Mouse (Mus musculus) stomach, embryonic 16.5 days (tissue): ENCODE results near the gene Trim72. TPM values are rescaled to one million over a fixed set of nuclear protein-coding genes. Genes with fewer than 3 reads are reported as not detected.
"Not testable (repeated sequence)": the region's sequence is repeated elsewhere in the genome, so short reads cannot be mapped to it uniquely, and the experiment has no call there.

Experiments used
- ATAC-seq: fragments of 200-750 bp; cut with Nextera tagmentation; 2 replicates; pipeline ENCODE4 v1.8.0; 2017; ENCODE audit warnings: moderate number of reproducible peaks, moderate TSS enrichment; ENCODE audit not compliant: insufficient read depth, low FRiP score
- H3K27ac ChIP-seq: fragments of 300-500 bp; sonication (generic); 2 replicates; pipeline ENCODE4 v1.5.1; 2014; ENCODE audit warnings: low read length
- H3K27me3 ChIP-seq: fragments of 300-500 bp; sonication (generic); 2 replicates; pipeline ENCODE4 v1.6.1; 2014; ENCODE audit warnings: low read length, control low read depth, mixed read lengths; ENCODE audit not compliant: control insufficient read depth, insufficient read depth
- H3K36me3 ChIP-seq: fragments of 300-500 bp; sonication (generic); 2 replicates; pipeline ENCODE4 v1.6.1; 2014; ENCODE audit warnings: low read length; ENCODE audit not compliant: control insufficient read depth, insufficient read depth
- H3K4me1 ChIP-seq: fragments of 300-500 bp; sonication (generic); 2 replicates; pipeline ENCODE4 v1.6.1; 2014; ENCODE audit warnings: low read length, control low read depth, mixed read lengths; ENCODE audit not compliant: control insufficient read depth, insufficient read depth
- H3K4me2 ChIP-seq: fragments of 300-500 bp; sonication (generic); 2 replicates; pipeline ENCODE4 v1.6.1; 2014; ENCODE audit warnings: low read depth, low read length, mixed read lengths
- H3K4me3 ChIP-seq: fragments of 300-500 bp; sonication (generic); replicated peaks from 2 replicates; pipeline ENCODE4 v1.5.1; 2014; ENCODE audit warnings: mild to moderate bottlenecking, low read length
- H3K9ac ChIP-seq: fragments of 300-500 bp; sonication (generic); 2 replicates; pipeline ENCODE4 v1.6.1; 2014; ENCODE audit warnings: low read length
- H3K9me3 ChIP-seq: fragments of 300-500 bp; sonication (generic); replicated peaks from 2 replicates; pipeline ENCODE4 v1.6.1; 2016; ENCODE audit warnings: low read length, control low read depth; ENCODE audit not compliant: control insufficient read depth
- WGBS: fragments of 180-500 bp; shearing (Covaris S2); extraction: QIAGEN DNeasy Blood & Tissue Kit; methylation state at CpG from one replicate; pipeline ENCODE4 v1.1.7; 2014; 5-methylcytosine and 5-hydroxymethylcytosine counted together
- polyA plus RNA-seq: library from polyadenylated mRNA; unstranded; fragments of >200 nt; fragmentation: Nextera tagmentation; extraction: Ambion mirVana; gene quantifications from 2 replicates; pipeline ENCODE4 v1.2.1, GENCODE M21; 2015

Gene Trim72
- polyA plus RNA-seq, 1 experiment from 2014 or later, result 1.9 TPM

DNA sequence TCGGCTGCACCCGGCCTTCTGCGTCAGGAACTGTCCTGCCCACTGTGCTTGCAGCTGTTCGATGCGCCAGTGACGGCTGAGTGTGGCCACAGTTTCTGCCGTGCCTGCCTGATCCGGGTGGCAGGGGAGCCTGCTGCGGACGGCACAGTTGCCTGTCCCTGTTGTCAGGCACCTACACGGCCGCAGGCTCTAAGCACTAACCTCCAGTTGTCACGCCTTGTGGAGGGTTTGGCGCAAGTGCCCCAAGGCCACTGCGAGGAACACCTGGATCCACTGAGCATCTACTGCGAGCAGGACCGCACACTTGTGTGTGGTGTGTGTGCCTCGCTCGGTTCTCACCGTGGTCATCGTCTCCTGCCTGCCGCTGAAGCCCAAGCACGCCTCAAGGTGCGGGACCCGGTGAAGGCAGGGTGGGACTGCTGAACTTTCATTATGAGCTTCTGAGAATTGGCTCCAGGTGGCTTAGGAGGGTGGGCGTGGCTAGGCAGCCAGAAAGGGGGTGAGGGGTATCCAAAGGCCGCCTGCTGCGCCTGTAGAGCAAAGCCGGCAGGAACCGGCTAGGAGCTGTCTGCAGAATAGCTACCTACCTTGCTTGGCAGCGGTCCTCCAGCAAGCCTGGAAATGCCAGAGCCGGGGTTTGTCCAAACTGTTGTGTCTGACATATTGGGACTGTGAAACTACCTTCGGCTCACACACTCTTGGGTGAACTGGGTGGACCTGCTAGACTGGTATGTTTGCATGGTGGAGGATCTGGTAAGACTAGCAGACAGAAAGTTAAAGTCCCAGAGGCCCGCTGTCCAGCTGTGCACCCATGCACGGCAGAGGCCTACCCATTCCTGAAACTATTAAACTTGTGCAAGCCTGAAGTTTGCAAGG, 976 bp downstream of the Trim72 start:
- Histone ChIP-seq H3K4me3 (peak overlapping the region; percentile 33), H3K9ac (peak overlapping the region; percentile 57)

GRCm38 (mm10) chr7:128006193-128006592, 2.4 kb downstream of the Trim72 start:
- no peak for ATAC-seq
- 75% methylated on average over 7 of the region's 7 CpGs for WGBS
- H3K9ac ChIP-seq, result no peak overlapping the region

More for the DNA sequence above, 976 bp downstream of the Trim72 start:
- Histone ChIP-seq H3K27me3 (no peaks in the 10 kb centered on the region), H3K27ac (peak overlapping the region; percentile 92), H3K36me3 (no peaks in the 10 kb centered on the region), H3K9me3 (no peaks in the 10 kb centered on the region), H3K4me1 (peaks cover 21% of the 10 kb centered on the region), H3K4me2 (peak overlapping the region; percentile 50)
- ATAC-seq, result peak; percentile 81
- 22% methylated on average over 35 of the region's 35 CpGs for WGBS

DNA sequence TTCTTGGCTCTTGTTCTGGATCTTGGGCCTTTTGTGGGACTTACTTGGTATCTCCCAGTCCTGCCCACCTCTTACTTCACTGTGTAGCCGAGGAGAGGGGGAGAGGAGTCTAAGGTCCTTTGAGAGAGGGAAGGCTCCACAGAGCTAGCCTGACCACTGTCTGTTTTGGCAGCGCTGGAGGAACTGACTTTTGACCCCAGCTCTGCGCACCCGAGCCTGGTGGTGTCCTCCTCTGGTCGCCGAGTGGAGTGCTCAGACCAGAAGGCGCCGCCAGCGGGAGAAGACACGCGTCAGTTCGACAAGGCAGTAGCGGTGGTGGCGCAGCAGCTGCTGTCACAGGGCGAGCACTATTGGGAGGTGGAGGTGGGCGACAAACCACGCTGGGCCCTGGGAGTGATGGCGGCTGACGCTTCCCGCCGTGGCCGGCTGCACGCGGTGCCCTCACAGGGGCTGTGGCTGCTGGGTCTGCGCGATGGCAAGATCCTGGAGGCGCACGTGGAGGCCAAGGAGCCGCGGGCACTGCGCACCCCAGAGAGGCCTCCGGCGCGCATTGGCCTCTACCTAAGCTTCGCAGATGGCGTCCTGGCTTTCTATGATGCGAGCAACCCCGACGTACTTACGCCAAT, 6.1 kb downstream of the Trim72 start:
- ATAC-seq, result peak; percentile 26; the same call in 1 of the 2 replicates
- WGBS, result 43% methylated on average over 40 of the region's 40 CpGs
- H3K4me2 ChIP-seq, result peak overlapping the region; percentile 20; the same call in 1 of the 2 replicates
- H3K4me1 ChIP-seq, result peaks cover 7% of the 10 kb centered on the region; the same call in 1 of the 2 replicates
- H3K27me3 ChIP-seq, result no peaks in the 10 kb centered on the region
- no peaks in the 10 kb centered on the region for H3K9me3 ChIP-seq
- H3K36me3 ChIP-seq, result no peaks in the 10 kb centered on the region
- H3K9ac ChIP-seq, result peak overlapping the region; percentile 1; the same call in 1 of the 2 replicates
- H3K4me3 ChIP-seq, result no peak overlapping the region
- H3K27ac ChIP-seq, result no peak overlapping the region

More at GRCm38 (mm10) chr7:128006193-128006592, 2.4 kb downstream of the Trim72 start:
- Histone ChIP-seq H3K9me3 (no peaks in the 10 kb centered on the region), H3K4me3 (no peak overlapping the region), H3K36me3 (no peaks in the 10 kb centered on the region), H3K27me3 (no peaks in the 10 kb centered on the region), H3K27ac (no peak overlapping the region), H3K4me2 (no peak overlapping the region), H3K4me1 (peaks cover 21% of the 10 kb centered on the region)

DNA sequence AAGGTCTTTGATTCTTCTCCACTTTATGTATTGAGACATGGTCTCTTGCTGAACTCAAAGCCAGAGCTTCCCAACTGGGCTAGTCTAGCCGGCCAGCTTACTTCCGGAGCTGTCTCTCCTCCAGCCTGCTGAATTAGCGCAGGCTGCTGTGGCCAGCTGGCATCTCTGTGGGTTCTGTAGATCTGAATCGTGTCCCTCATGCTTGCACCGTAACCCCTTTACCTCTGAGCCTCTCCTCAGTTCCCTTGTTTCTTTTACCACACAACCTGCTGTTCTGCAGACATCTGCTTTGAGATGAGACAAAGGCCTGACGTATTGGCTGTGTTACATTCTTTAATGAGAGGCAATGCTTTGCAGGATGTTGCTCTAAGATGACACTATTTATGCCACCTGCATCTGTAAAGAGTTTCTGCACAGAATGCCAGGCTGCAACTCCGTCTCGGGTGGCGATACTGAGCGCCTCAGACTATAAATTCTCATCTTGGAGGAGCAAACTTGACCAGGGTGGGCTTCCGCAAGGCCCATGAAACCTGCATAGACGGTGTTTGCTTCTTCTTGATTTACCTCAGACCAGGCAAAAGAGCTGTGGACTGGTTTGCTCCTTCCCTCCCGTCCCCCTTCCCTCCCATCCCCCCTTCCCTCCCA, 8.5 kb downstream of the Trim72 start:
- Histone ChIP-seq H3K4me3 (no peak overlapping the region), H3K9ac (no peak overlapping the region), H3K4me1 (no peaks in the 10 kb centered on the region), H3K27me3 (no peaks in the 10 kb centered on the region), H3K27ac (no peak overlapping the region), H3K36me3 (no peaks in the 10 kb centered on the region), H3K9me3 (no peaks in the 10 kb centered on the region), H3K4me2 (no peak overlapping the region)
- WGBS, result 79% methylated on average over 13 of the region's 13 CpGs
- ATAC-seq, result no peak

GRCm38 (mm10) chr7:128013116-128013515, 9.4 kb downstream of the Trim72 start:
- H3K4me1 ChIP-seq, result no peaks in the 10 kb centered on the region
- H3K4me3 ChIP-seq, result no peak overlapping the region
- no peaks in the 10 kb centered on the region for H3K27me3 ChIP-seq
- H3K9me3 ChIP-seq, result no peaks in the 10 kb centered on the region
- H3K36me3 ChIP-seq, result no peaks in the 10 kb centered on the region
- no peak overlapping the region for H3K4me2 ChIP-seq
- WGBS, result 90% methylated on average over 13 of the region's 13 CpGs
- H3K9ac ChIP-seq, result no peak overlapping the region
- no peak for ATAC-seq
- H3K27ac ChIP-seq, result no peak overlapping the region

- H3K4me2 ChIP-seq, H3K9ac ChIP-seq, H3K36me3 ChIP-seq, H3K4me3 ChIP-seq, H3K27ac ChIP-seq, H3K27me3 ChIP-seq, H3K9me3 ChIP-seq, ATAC-seq, H3K4me1 ChIP-seq: not testable (repeated sequence)
- 58% methylated on average over 5 of the region's 5 CpGs for WGBS
These were observed 12.4 kb downstream of the Trim72 start for GRCm38 (mm10) chr7:128016134-128016533.

GRCm38 (mm10) chr7:128016650-128017049, 12.9 kb downstream of the Trim72 start:
- H3K4me2 ChIP-seq, result no peak overlapping the region
- no peaks in the 10 kb centered on the region for H3K9me3 ChIP-seq
- H3K4me3 ChIP-seq, result no peak overlapping the region
- no peaks in the 10 kb centered on the region for H3K4me1 ChIP-seq
- H3K27me3 ChIP-seq, result no peaks in the 10 kb centered on the region
- WGBS, result 71% methylated on average over 6 of the region's 6 CpGs
- no peaks in the 10 kb centered on the region for H3K36me3 ChIP-seq
- no peak overlapping the region for H3K9ac ChIP-seq
- H3K27ac ChIP-seq, result no peak overlapping the region
- no peak for ATAC-seq

GRCm38 (mm10) chr7:128018275-128018674, 14.5 kb downstream of the Trim72 start:
- Histone ChIP-seq H3K4me2 (no peak overlapping the region), H3K4me1 (no peaks in the 10 kb centered on the region), H3K4me3 (no peak overlapping the region), H3K9ac (no peak overlapping the region), H3K27me3 (no peaks in the 10 kb centered on the region), H3K27ac (no peak overlapping the region), H3K36me3 (no peaks in the 10 kb centered on the region), H3K9me3 (no peaks in the 10 kb centered on the region)
- no peak for ATAC-seq
- WGBS, result 86% methylated on average over 3 of the region's 3 CpGs

DNA sequence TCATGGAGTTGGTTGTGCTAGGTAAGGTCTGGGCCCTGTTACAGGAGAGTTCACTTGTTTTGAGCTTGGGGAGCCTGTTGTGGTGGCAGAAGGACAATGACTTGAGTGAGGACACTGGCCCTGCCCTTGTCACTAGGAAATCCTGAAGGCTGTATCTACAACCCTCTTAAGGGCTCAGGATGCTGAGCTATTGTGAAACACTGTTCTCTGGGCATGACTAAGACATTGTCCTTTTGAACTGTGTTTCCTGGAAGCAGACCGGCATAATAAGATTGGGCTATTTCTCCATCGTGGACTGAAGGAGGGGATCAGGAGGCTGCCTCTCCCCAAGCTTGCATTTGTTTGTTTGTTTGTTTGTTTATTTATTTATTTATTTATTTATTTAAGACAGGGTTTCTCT, 15.4 kb downstream of the Trim72 start:
- ATAC-seq, result no peak
- H3K27me3 ChIP-seq, result no peaks in the 10 kb centered on the region
- H3K27ac ChIP-seq, result no peak overlapping the region
- H3K4me2 ChIP-seq, result no peak overlapping the region
- H3K4me1 ChIP-seq, result no peaks in the 10 kb centered on the region
- 75% methylated on average over 2 of the region's 2 CpGs for WGBS
- no peak overlapping the region for H3K9ac ChIP-seq
- H3K36me3 ChIP-seq, result no peaks in the 10 kb centered on the region
- no peaks in the 10 kb centered on the region for H3K9me3 ChIP-seq
- no peak overlapping the region for H3K4me3 ChIP-seq
